Mouse (Mus musculus) midbrain, embryonic 13.5 days (tissue): Measurements from ENCODE around the gene Rbmxl1. TPM values are rescaled to one million over a fixed set of nuclear protein-coding genes. Genes with fewer than 3 reads are reported as not detected.
"Not testable (repeated sequence)": the region's sequence is repeated elsewhere in the genome, so short reads cannot be mapped to it uniquely, and the experiment has no call there.

Experiments used
- ATAC-seq: fragments of 200-750 bp; cut with Nextera tagmentation; 2 replicates; pipeline ENCODE4 v1.8.0; 2017; ENCODE audit warnings: mild to moderate bottlenecking, moderate TSS enrichment, moderate library complexity
- H3K27ac ChIP-seq: fragments of 300-500 bp; sonication (generic); 2 replicates; pipeline ENCODE4 v1.5.1; 2015; ENCODE audit warnings: inconsistent platforms, mild to moderate bottlenecking, moderate library complexity
- H3K27me3 ChIP-seq: fragments of 300-500 bp; sonication (generic); 2 replicates; pipeline ENCODE4 v1.6.1; 2015; ENCODE audit warnings: mild to moderate bottlenecking, inconsistent platforms
- H3K36me3 ChIP-seq: fragments of 300-500 bp; sonication (generic); 2 replicates; pipeline ENCODE4 v1.6.1; 2015; ENCODE audit warnings: mild to moderate bottlenecking, inconsistent platforms
- H3K4me1 ChIP-seq: fragments of 300-500 bp; sonication (generic); replicated peaks from 2 replicates; pipeline ENCODE4 v1.6.1; 2015; ENCODE audit warnings: inconsistent platforms
- H3K4me2 ChIP-seq: fragments of 300-500 bp; sonication (generic); replicated peaks from 2 replicates; pipeline ENCODE4 v1.6.1; 2015; ENCODE audit warnings: moderate library complexity, mild to moderate bottlenecking, inconsistent platforms
- H3K4me3 ChIP-seq: fragments of 300-500 bp; sonication (generic); replicated peaks from 2 replicates; pipeline ENCODE4 v1.5.1; 2015; ENCODE audit warnings: mild to moderate bottlenecking, inconsistent platforms
- H3K9ac ChIP-seq: fragments of 300-500 bp; sonication (generic); replicated peaks from 2 replicates; pipeline ENCODE4 v1.6.1; 2015; ENCODE audit warnings: mild to moderate bottlenecking, inconsistent platforms
- H3K9me3 ChIP-seq: fragments of 300-500 bp; sonication (generic); 2 replicates; pipeline ENCODE4 v1.6.1; 2016; ENCODE audit warnings: mild to moderate bottlenecking, inconsistent platforms
- whole genome bisulfite sequencing: fragments of 180-500 bp; shearing (Covaris S2); methylation state at CpG from one replicate; pipeline ENCODE4 v1.1.7; 2015; 5-methylcytosine and 5-hydroxymethylcytosine counted together
- polyA plus RNA-seq: library from polyadenylated mRNA; unstranded; fragments of >200 nt; fragmentation: Nextera tagmentation; extraction: Ambion mirVana; gene quantifications from 2 replicates; pipeline ENCODE4 v1.2.1, GENCODE M21; 2015

The Rbmxl1 gene
- polyA plus RNA-seq, 1 experiment from 2014 or later, result 269 TPM

- 88% methylated on average over 3 of the region's 3 CpGs for WGBS
- ATAC-seq, result no peak
- no peak overlapping the region for H3K9ac ChIP-seq
Observed at GRCm38 (mm10) chr8:78515132-78515531, 6.4 kb upstream of the Rbmxl1 start.

GRCm38 (mm10) chr8:78514706-78515105 is 6.0 kb upstream of the Rbmxl1 start:
- Histone ChIP-seq H3K4me3 (no peak overlapping the region), H3K27me3 (no peaks in the 10 kb centered on the region), H3K4me2 (no peak overlapping the region), H3K9ac (no peak overlapping the region), H3K27ac (no peak overlapping the region), H3K36me3 (peaks cover 23% of the 10 kb centered on the region), H3K9me3 (no peaks in the 10 kb centered on the region), H3K4me1 (peaks cover 13% of the 10 kb centered on the region)
- 100% methylated on average over 1 of the region's 1 CpGs for WGBS
- no peak for ATAC-seq

More at GRCm38 (mm10) chr8:78515132-78515531, 6.4 kb upstream of the Rbmxl1 start:
- Histone ChIP-seq H3K4me2 (no peak overlapping the region), H3K36me3 (peaks cover 23% of the 10 kb centered on the region), H3K27me3 (no peaks in the 10 kb centered on the region), H3K4me1 (peaks cover 11% of the 10 kb centered on the region), H3K4me3 (no peak overlapping the region), H3K27ac (no peak overlapping the region), H3K9me3 (no peaks in the 10 kb centered on the region)

GRCm38 (mm10) chr8:78513106-78513505 is 4.4 kb upstream of the Rbmxl1 start:
- H3K36me3 ChIP-seq, result peaks cover 21% of the 10 kb centered on the region
- no peaks in the 10 kb centered on the region for H3K27me3 ChIP-seq
- peaks cover 13% of the 10 kb centered on the region for H3K4me1 ChIP-seq
- ATAC-seq, result no peak
- H3K4me3 ChIP-seq, result no peak overlapping the region
- H3K9me3 ChIP-seq, result no peaks in the 10 kb centered on the region
- H3K27ac ChIP-seq, result no peak overlapping the region
- H3K9ac ChIP-seq, result no peak overlapping the region
- 88% methylated on average over 4 of the region's 4 CpGs for WGBS
- H3K4me2 ChIP-seq, result no peak overlapping the region

GRCm38 (mm10) chr8:78510926-78511325 is 2.2 kb upstream of the Rbmxl1 start:
- no peaks in the 10 kb centered on the region for H3K9me3 ChIP-seq
- ATAC-seq, result no peak
- WGBS, result 71% methylated on average over 3 of the region's 3 CpGs
- H3K9ac ChIP-seq, result 0 out of 2 replicates have a peak overlapping the region, but pooled peaks have one; percentile 41
- no peak overlapping the region for H3K4me3 ChIP-seq
- H3K4me2 ChIP-seq, result peak overlapping the region; percentile 25; the same call in 1 of the 2 replicates
- peaks cover 8% of the 10 kb centered on the region for H3K36me3 ChIP-seq
- H3K27me3 ChIP-seq, result no peaks in the 10 kb centered on the region
- no peak overlapping the region for H3K27ac ChIP-seq
- peaks cover 24% of the 10 kb centered on the region for H3K4me1 ChIP-seq

- no peaks in the 10 kb centered on the region for H3K9me3 ChIP-seq
- peaks cover 10% of the 10 kb centered on the region for H3K36me3 ChIP-seq
- peak overlapping the region; percentile 99 for H3K9ac ChIP-seq
- H3K27ac ChIP-seq, result no peak overlapping the region
- peak overlapping the region; percentile 95 for H3K4me3 ChIP-seq
- ATAC-seq, result no peak
- H3K4me2 ChIP-seq, result peak overlapping the region; percentile 94
- H3K4me1 ChIP-seq, result peaks cover 24% of the 10 kb centered on the region
- no peaks in the 10 kb centered on the region for H3K27me3 ChIP-seq
- 1% methylated on average over 11 of the region's 11 CpGs for WGBS
Observed at GRCm38 (mm10) chr8:78510094-78510493, 1.4 kb upstream of the Rbmxl1 start.

- ATAC-seq, result peak; percentile 98
- no peaks in the 10 kb centered on the region for H3K9me3 ChIP-seq
- WGBS, result under 1% methylated on average over 51 of the region's 51 CpGs
- peaks cover 17% of the 10 kb centered on the region for H3K36me3 ChIP-seq
- peak within 1 kb of the TSS; percentile 98 for H3K27ac ChIP-seq
- peaks cover 24% of the 10 kb centered on the region for H3K4me1 ChIP-seq
- peak within 1 kb of the TSS; percentile 95 for H3K4me3 ChIP-seq
- peak within 1 kb of the TSS; percentile 99 for H3K9ac ChIP-seq
- no peaks in the 10 kb centered on the region for H3K27me3 ChIP-seq
- peak within 1 kb of the TSS; percentile 94 for H3K4me2 ChIP-seq
Observed at GRCm38 (mm10) chr8:78509273-78510031, 754 bp upstream of the Rbmxl1 start, which contains the start of gene Slc10a7. TSS of gene Slc10a7 (plus strand) at chr8:78509346.

- peak overlapping the region; percentile 98 for H3K27ac ChIP-seq
- H3K4me1 ChIP-seq, result peaks cover 24% of the 10 kb centered on the region
- H3K4me2 ChIP-seq, result peak overlapping the region; percentile 94
- no peaks in the 10 kb centered on the region for H3K27me3 ChIP-seq
- no peaks in the 10 kb centered on the region for H3K9me3 ChIP-seq
- peak overlapping the region; percentile 99 for H3K9ac ChIP-seq
- WGBS, result under 1% methylated on average over 37 of the region's 38 CpGs
- peak overlapping the region; percentile 95 for H3K4me3 ChIP-seq
- ATAC-seq, result peak; percentile 38
- peaks cover 28% of the 10 kb centered on the region for H3K36me3 ChIP-seq
Observed at GRCm38 (mm10) chr8:78507979-78508718, 549 bp downstream of the Rbmxl1 start.

GRCm38 (mm10) chr8:78502706-78503105 is 6.0 kb downstream of the Rbmxl1 start:
- ATAC-seq, result no peak
- Histone ChIP-seq H3K9me3 (no peaks in the 10 kb centered on the region), H3K36me3 (peaks cover 28% of the 10 kb centered on the region), H3K9ac (no peak overlapping the region), H3K4me3 (no peak overlapping the region), H3K27me3 (no peaks in the 10 kb centered on the region), H3K4me2 (no peak overlapping the region), H3K4me1 (peaks cover 9% of the 10 kb centered on the region), H3K27ac (no peak overlapping the region)
- 78% methylated on average over 2 of the region's 2 CpGs for WGBS

GRCm38 (mm10) chr8:78496273-78496672 is 12.4 kb downstream of the Rbmxl1 start:
- not testable (repeated sequence) for H3K9me3 ChIP-seq, H3K36me3 ChIP-seq, H3K4me2 ChIP-seq, H3K27me3 ChIP-seq, ATAC-seq, H3K9ac ChIP-seq, H3K27ac ChIP-seq, H3K4me1 ChIP-seq, H3K4me3 ChIP-seq
- 96% methylated on average over 3 of the region's 3 CpGs for WGBS

GRCm38 (mm10) chr8:78493031-78493430 is 15.7 kb downstream of the Rbmxl1 start:
- ATAC-seq, result no peak
- H3K27me3 ChIP-seq, result no peaks in the 10 kb centered on the region
- H3K4me2 ChIP-seq, result no peak overlapping the region
- no peak overlapping the region for H3K9ac ChIP-seq
- no peaks in the 10 kb centered on the region for H3K4me1 ChIP-seq
- H3K4me3 ChIP-seq, result no peak overlapping the region
- H3K36me3 ChIP-seq, result no peaks in the 10 kb centered on the region
- H3K9me3 ChIP-seq, result no peaks in the 10 kb centered on the region
- no peak overlapping the region for H3K27ac ChIP-seq
- 39% methylated on average over 2 of the region's 2 CpGs for WGBS

GRCm38 (mm10) chr8:78489733-78490132 is 19.0 kb downstream of the Rbmxl1 start:
- Histone ChIP-seq H3K27me3 (no peaks in the 10 kb centered on the region), H3K4me2 (no peak overlapping the region), H3K9ac (no peak overlapping the region), H3K9me3 (no peaks in the 10 kb centered on the region), H3K4me3 (no peak overlapping the region), H3K36me3 (no peaks in the 10 kb centered on the region), H3K27ac (no peak overlapping the region), H3K4me1 (no peaks in the 10 kb centered on the region)
- 93% methylated on average over 3 of the region's 3 CpGs for WGBS
- no peak for ATAC-seq
